Mouse (Mus musculus) layer of hippocampus, postnatal 10 days (tissue): Measurements from ENCODE around the gene Ptger1. TPM values are rescaled to one million over a fixed set of nuclear protein-coding genes. Genes with fewer than 3 reads are reported as not detected.

Experiments
- total RNA-seq, 2 experiments: library from RNA; stranded (reverse); gene quantifications; 2 replicates each; pipeline ENCODE4 v1.2.3; 2021

The Ptger1 gene
- total RNA-seq, 2 experiments from 2014 or later = 0.32 to 1.0 TPM

Other genes with a start within 250 kb of the Ptger1 start
- gene Scoc, start 208.3 kb upstream of the Ptger1 start, total RNA-seq = 100 to 1,000 TPM; 263 to 293 TPM
- gene Olfr370, start 130.9 kb upstream of the Ptger1 start, total RNA-seq = not detected
- gene Ndufb7, start 100.0 kb upstream of the Ptger1 start, total RNA-seq = 100 to 1,000 TPM; 161 to 175 TPM
- gene Tecr, start 58.7 kb upstream of the Ptger1 start, total RNA-seq = 100 to 1,000 TPM; 532 to 604 TPM
- 10 to 100 TPM; 29.4 to 33.5 TPM for gene Dnajb1, start 58.5 kb upstream of the Ptger1 start, total RNA-seq
- 10 to 100 TPM; 65.2 to 77.6 TPM for gene Gipc1, start 14.0 kb upstream of the Ptger1 start, total RNA-seq
- 10 to 100 TPM; 65.0 to 73.7 TPM for gene Pkn1, start 32.5 kb downstream of the Ptger1 start, total RNA-seq
- 10 to 100 TPM; 25.4 to 27.7 TPM for gene Ddx39, start 48.5 kb downstream of the Ptger1 start, total RNA-seq
- gene Adgre5, start 74.6 kb downstream of the Ptger1 start, total RNA-seq = 10 to 100 TPM; 11.5 to 13.7 TPM
- gene Adgrl1, start 233.4 kb downstream of the Ptger1 start, total RNA-seq = 100 to 1,000 TPM; 360 to 379 TPM